Mouse (Mus musculus) adipose tissue, adult 10 weeks (tissue): ENCODE data around the gene Ccl4. TPM values are rescaled to one million over a fixed set of nuclear protein-coding genes. Genes with fewer than 3 reads are reported as not detected.

Experiments used
- polyA plus RNA-seq: library from polyadenylated mRNA; stranded (reverse); fragments of 350-450 nt; fragmentation: Illumina TruSeq; extraction: RNeasy Lipid Tissue Mini Kit (QIAGEN cat#74804); gene quantifications from one replicate; pipeline ENCODE4 v1.2.3, GENCODE M21; 2014; ENCODE audit warnings: low read depth, low replicate concordance

Gene Ccl4
- not detected for polyA plus RNA-seq

GRCm38 (mm10) chr11:83662204-83662603, at the start of gene Ccl4:
TSS of gene Ccl4 (plus strand) at chr11:83662584.

GRCm38 (mm10) chr11:83645521-83645920, 16.9 kb upstream of the Ccl4 start, which contains the start of gene Rpl9-ps1:
TSS of gene Rpl9-ps1 (minus strand) at chr11:83645621.

DNA sequence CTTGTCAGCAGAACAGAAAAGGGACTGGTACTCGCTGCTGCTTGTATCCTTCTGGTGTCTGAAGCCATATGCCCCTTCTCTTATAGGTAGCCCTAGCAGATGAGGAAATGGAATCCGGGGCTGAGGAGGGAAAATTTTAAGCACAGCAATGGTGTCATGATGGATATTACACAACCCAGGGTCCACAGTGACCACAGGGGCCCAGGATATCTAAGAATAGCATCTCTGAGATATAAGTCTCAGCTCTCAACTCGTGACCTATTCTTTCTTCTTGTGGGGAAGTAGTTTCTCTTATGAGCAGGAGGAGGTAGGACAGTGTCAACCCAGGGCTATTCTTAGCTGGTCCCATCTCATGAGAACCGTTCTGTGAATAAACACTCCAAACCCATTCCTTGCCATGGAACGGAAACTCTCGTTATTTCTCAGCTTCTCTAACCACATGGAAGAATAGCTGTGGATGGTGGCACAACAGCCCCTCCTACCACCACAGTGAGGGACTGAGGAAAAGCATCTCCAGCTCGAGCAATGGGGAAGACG, 13.0 kb upstream of the Ccl4 start, which contains the start of gene Ccl3:
Gene Ccl3 (minus strand): TSS at position 51 of the 537 bp plus-strand sequence.

DNA sequence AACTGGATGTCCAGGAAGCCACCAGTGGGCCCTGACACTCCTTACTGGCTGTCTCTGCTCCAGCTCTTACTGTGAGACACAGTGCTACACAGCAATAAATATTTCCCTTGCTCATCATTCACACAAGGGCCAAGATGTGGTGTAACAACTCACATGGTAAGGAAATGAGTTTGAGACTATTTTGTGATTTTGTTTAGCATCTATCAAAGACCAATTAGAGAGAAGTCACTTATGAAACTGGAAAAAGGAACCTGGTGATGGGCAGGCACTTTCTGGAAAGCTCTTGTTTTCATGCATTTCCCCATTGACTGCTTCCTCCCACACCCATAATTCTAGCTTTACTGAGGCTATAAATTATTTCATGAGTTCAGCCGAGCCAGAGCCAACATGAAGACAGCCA, 41.3 kb downstream of the Ccl4 start, which contains the start of gene Wfdc17:
Gene Wfdc17 (plus strand): TSS at position 287 of the 400 bp plus-strand sequence.

DNA sequence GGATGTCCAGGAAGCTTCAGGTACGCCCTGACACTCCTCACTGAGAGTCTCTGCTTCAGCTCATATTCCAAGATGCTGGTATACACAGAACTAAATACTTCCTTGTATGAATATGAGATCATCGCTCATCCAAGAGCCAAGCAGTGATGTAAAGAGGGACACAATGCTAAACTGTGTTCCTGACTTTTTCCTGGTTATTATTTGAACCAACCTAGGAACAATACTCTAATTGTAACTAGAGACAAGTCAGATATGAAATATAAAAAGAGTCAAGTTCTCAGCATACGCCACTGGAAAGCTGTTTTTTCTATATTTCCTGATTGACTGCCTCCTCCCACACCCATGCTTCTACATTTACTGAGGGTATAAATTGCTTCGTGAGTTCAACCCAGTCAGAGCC, 46.3 kb downstream of the Ccl4 start, which contains the start of gene Wfdc18:
Gene Wfdc18 (plus strand): TSS at position 301 of the 400 bp plus-strand sequence.

Other genes starting within 250 kb of the Ccl4 start
- 0.69 TPM for gene Gas2l2, start 233.1 kb upstream of the Ccl4 start, polyA plus RNA-seq
- 4.3 TPM for gene 1700020L24Rik, start 224.9 kb upstream of the Ccl4 start, polyA plus RNA-seq
- 13.5 TPM for gene Mmp28, start 199.5 kb upstream of the Ccl4 start, polyA plus RNA-seq
- gene Taf15, start 189.5 kb upstream of the Ccl4 start, polyA plus RNA-seq: 56.9 TPM
- 0.52 TPM for gene Heatr9, start 140.4 kb upstream of the Ccl4 start, polyA plus RNA-seq
- 11.4 TPM for gene Ccl5, start 132.1 kb upstream of the Ccl4 start, polyA plus RNA-seq
- 53.5 TPM for gene Ccl9, start 83.9 kb upstream of the Ccl4 start, polyA plus RNA-seq
- 125 TPM for gene Ccl6, start 69.5 kb upstream of the Ccl4 start, polyA plus RNA-seq
- not detected for gene Rpl9-ps1, start 17.0 kb upstream of the Ccl4 start, polyA plus RNA-seq
- gene Ccl3, start 13.2 kb upstream of the Ccl4 start, polyA plus RNA-seq: 0.46 TPM
- 38.3 TPM for gene Wfdc17, start 41.4 kb downstream of the Ccl4 start, polyA plus RNA-seq
- 0.89 TPM for gene Wfdc18, start 46.4 kb downstream of the Ccl4 start, polyA plus RNA-seq
- gene Wfdc21, start 84.4 kb downstream of the Ccl4 start, polyA plus RNA-seq: 111 TPM
- 9.0 TPM for gene Heatr6, start 91.1 kb downstream of the Ccl4 start, polyA plus RNA-seq
- 28.8 TPM for gene Hnf1b, start 187.5 kb downstream of the Ccl4 start, polyA plus RNA-seq